Mouse (Mus musculus) inflammation-experienced regulatory T-cells (primary cell): ENCODE measurements around the gene Vmn2r77. TPM values are rescaled to one million over a fixed set of nuclear protein-coding genes. Genes with fewer than 3 reads are reported as not detected.

Source experiments
- polyA plus RNA-seq, 2 experiments: library from polyadenylated mRNA; unstranded; fragments of 100-300 nt; shearing (Covaris generic); gene quantifications; one replicate each; pipeline ENCODE4 v1.2.1; 2017

Vmn2r77 gene
- polyA plus RNA-seq = under 1 TPM; 0.31 to 0.83 TPM

DNA sequence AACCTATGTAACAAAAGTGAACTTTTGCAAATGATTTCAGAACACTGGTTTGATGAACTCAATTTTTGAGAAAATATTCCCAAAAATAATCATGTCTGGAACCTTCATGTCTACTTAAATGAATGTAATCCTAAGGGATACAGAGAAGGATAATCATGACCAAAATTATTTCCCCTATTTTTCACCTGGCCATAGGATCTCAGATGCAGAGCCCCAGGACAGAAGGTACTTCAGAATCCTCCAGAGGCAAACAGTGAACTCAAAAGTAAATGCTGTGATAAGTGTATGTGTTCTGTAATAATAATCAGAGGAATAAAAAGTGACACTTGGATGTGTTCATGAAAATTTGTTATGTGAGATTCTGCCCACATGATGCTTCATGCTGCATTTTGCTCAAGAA, at the start of gene Vmn2r77:
TSS of gene Vmn2r77 (plus strand) at position 301 of the 400 bp plus-strand sequence.

DNA sequence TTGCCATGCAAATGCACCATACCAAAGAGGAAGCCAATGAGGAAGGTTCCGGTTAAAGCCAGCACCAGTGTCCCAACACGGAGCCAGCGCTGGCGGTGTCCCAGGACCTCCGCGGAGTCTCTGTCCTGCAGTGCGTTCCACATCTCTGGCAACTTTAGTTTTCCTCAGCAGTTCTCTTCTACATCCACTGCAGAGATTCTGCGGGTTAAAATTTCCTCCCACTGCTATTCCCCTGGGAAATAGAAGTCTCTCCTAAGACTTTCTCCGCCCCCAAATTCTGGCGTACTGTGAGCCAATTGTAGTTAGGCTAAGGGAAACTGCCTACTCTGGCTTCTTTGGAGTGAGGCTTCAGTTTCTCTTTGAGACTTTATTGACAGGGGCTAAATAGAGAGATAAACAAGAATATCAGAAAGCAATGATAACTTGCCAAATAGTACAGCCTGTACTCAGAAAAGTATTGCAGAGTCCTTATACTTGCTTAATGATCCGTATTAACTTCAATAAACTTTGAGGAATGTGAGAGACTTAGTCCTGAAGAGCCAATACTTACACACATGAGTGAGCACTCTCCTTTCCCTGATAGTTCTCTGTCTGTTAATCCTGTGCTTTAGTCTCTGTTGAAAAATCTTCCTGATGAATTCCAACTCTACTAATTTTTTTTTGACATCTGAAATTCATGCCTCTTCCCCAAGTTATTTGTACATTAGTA, 19.1 kb upstream of the Vmn2r77 start, which contains the start of gene Folh1:
TSS of gene Folh1 (minus strand) at position 327 of the 709 bp plus-strand sequence.

Other genes starting within 250 kb of the Vmn2r77 start
- under 1 TPM; 0.16 to 0.22 TPM for gene Olfr295, start 211.2 kb upstream of the Vmn2r77 start, polyA plus RNA-seq
- not detected for gene Olfr294, start 178.4 kb upstream of the Vmn2r77 start, polyA plus RNA-seq
- not detected for gene Olfr293, start 146.0 kb upstream of the Vmn2r77 start, polyA plus RNA-seq
- gene Olfr292, start 106.7 kb upstream of the Vmn2r77 start, polyA plus RNA-seq = not detected
- gene Folh1, start 19.1 kb upstream of the Vmn2r77 start, polyA plus RNA-seq = under 1 TPM in 1 of 2 experiments, not detected in 1; 0.20 TPM
- 1 to 10 TPM in 1 of 2 experiments, under 1 TPM in 1; 0.27 to 1.4 TPM for gene Vmn2r78, start 120.1 kb downstream of the Vmn2r77 start, polyA plus RNA-seq
- under 1 TPM; 0.13 to 0.29 TPM for gene Vmn2r79, start 201.1 kb downstream of the Vmn2r77 start, polyA plus RNA-seq